Mouse (Mus musculus) frontal cortex, postnatal 36 days (tissue): ENCODE data around the gene Sel1l3.

ENCODE experiments used
- DNase-seq, 2 experiments: peaks; one replicate each; pipeline ENCODE4 v3.0.0; 2022; ENCODE audit warnings: low spot score in 2 of 2

Sel1l3 gene

GRCm38 (mm10) chr5:53174461-53174860 lies 39.3 kb downstream of the Sel1l3 start:
- DNase-seq, result no peak

- DNase-seq, result no peak
Observed at GRCm38 (mm10) chr5:53172908-53173307, 40.8 kb downstream of the Sel1l3 start.

- no peak for DNase-seq
Observed at GRCm38 (mm10) chr5:53172256-53172636, 41.5 kb downstream of the Sel1l3 start.

- no peak for DNase-seq
Observed at GRCm38 (mm10) chr5:53171611-53172255, 42.0 kb downstream of the Sel1l3 start.

DNA sequence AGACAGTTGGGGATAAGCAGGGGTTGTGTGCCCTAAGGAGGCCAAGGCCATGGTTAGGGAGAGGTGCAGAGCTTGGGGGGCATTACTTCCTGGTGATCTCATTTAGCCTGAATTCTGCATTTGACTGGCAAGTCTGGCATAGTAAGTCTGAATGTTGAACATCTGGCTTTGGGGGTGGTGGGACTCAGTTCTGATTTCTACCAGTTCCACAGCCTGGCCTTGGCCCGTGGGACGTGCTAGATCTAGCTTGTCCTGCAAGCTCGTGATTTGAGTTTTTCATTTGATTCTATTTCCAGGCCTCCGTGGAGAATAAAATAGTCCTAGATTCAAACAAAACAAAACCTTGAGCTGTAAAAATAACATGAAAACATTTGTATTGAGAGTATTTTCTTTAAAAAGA lies 46.2 kb downstream of the Sel1l3 start:
- DNase-seq, result peak in 1 of 2 experiments; percentile 75

DNA sequence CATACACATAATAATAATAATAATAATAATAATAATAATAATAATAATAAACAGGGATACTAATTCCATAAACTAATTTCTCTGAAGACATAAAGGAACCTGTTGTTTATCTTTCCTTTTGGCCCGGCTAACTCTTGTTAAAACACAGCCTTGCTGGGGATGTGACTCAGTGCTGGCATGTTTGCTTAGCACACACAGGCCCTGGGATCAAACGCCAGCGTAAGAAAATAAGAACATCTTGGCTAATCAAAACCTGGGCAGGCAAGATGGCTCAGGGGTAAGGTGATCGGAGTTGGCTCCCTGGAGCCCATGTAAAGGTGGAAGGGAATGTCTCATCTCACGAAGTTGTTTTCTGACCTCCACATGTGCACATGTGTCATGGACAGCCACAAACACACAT lies 48.1 kb downstream of the Sel1l3 start:
- DNase-seq, result no peak

DNA sequence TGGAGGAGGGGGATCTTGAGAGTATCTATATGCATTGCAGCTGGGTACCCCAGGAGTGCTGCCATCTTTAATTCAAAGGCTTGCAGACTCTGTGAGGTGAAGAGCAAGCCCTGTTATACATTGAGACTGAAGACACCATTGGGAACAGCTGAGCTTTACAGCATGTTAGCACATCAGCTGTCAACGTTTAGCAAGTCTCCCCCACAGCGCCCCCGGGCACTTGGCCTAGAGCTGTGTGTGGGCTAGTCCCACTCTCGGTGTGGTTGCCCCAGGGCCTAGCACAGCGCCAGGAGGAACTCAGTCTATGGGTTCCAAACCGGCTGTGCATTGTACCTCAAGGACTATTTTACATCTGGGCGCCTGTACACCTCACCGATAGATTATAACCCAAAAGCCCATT lies 51.3 kb downstream of the Sel1l3 start:
- peak; percentile 79 to 88 for DNase-seq

GRCm38 (mm10) chr5:53161506-53162186 lies 52.1 kb downstream of the Sel1l3 start:
- no peak for DNase-seq

GRCm38 (mm10) chr5:53160207-53160606 lies 53.5 kb downstream of the Sel1l3 start:
- no peak for DNase-seq

DNA sequence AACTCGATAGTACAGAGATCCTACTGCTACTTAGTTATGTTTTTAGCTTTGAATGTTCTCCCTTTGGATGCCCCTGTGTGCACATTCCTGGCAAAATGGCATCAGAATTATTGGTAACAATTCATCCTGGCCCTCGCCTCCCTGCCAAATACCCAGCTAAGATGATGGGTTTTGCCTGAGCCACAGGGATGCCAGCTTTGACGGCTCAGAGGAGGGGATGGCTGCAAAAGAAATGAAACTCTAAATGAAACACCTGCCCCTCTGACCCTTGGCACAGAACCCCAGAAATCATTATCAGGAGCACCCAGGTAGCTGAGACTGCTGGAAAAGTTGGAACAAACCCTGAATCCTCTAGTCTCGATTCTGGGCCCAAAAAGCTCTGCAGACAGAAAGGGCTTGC lies 54.1 kb downstream of the Sel1l3 start:
- DNase-seq, result no peak

GRCm38 (mm10) chr5:53159166-53159565 lies 54.6 kb downstream of the Sel1l3 start:
- DNase-seq, result no peak

- DNase-seq, result peak in 1 of 2 experiments; percentile 81
Observed at GRCm38 (mm10) chr5:53155985-53156679, 57.6 kb downstream of the Sel1l3 start.

GRCm38 (mm10) chr5:53154501-53154900 lies 59.2 kb downstream of the Sel1l3 start:
- peak in 1 of 2 experiments; percentile 71 for DNase-seq

- no peak for DNase-seq
Observed at GRCm38 (mm10) chr5:53154078-53154477, 59.6 kb downstream of the Sel1l3 start.

DNA sequence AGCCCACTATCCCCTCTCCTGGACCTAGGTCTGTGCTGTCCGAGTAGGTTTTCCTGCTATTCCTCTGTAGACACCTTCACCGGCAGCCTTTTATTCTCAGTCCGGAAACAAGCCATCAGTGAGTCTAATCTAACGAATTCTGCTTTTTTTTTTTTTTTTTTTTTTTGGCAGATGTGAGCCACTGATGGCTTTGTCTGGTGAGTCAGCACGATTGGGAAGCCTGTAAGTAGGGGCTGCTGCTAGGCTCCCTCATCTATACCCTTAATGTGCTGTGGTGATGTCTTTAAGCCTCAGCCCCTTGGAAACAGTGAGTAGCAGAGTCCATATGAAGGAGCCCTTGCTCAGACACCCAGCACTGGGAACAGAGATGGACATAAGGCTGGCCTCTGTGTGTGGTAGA lies 60.6 kb downstream of the Sel1l3 start:
- no peak for DNase-seq

DNA sequence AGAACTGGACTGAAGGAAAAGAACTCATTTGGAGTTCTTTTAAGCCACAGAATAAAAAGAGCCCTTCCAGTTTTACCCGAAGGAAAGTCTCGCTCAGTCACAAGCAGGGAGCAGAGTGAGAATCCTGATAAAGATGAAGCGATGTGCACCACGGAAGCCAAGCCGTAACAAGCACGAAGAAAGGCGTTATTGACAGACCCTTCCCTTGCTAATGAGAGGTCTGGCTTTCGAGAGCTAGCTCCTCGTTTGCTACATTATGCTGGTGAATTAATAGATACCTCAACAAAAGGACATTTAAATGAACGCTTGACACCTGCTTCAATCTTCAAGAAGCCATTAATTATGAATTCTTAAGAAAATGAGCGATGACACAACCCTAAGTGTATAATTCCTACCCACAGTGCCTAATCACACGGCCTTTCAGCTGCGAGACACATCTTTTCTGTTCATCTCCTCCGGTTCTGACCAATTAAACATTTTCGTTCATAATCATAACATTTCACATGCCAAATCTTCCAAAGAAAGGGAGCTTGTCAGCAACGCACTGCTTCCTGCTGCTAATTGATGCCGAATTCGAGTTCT lies 62.3 kb downstream of the Sel1l3 start:
- DNase-seq, result no peak

GRCm38 (mm10) chr5:53148960-53149685 lies 64.6 kb downstream of the Sel1l3 start:
- DNase-seq, result no peak

DNA sequence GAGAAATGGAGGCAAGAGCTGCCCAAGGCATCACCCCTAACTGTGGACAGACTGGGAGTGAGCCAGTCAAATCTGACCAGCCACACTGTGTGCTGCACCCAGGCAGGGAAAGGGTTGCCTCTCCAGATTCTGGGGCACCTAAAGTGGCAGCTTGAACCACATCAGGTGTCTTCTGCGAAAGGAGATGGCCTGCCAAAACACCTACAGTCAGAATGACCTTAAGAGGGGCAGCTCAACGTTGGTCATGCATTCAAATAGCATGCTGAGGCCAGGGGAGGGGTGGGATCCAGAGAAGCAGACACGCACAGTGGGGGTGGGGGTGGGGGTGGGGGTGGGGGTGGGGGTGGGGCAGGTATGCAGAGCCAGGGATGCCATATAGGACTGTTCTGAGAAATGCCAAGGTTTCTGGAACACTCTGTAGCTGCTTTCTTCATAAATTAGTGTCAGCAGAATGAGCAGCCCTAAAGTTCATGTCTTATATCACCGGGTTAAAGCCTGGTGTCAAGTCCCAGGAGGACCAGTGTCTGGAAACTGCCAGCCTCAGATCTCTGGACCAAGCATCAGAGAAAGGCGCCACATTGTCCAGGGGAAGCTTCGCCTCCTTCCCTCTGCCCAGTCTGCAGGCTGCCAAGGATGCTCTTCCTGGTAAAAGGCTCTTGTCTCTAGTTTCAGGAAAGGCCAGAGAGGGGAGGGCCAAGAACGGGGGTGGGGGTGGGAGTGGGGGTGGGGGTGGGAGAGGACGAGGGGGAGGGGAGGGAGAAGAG lies 65.4 kb downstream of the Sel1l3 start:
- no peak for DNase-seq

- DNase-seq, result no peak
Observed at GRCm38 (mm10) chr5:53147418-53147817, 66.3 kb downstream of the Sel1l3 start.

DNA sequence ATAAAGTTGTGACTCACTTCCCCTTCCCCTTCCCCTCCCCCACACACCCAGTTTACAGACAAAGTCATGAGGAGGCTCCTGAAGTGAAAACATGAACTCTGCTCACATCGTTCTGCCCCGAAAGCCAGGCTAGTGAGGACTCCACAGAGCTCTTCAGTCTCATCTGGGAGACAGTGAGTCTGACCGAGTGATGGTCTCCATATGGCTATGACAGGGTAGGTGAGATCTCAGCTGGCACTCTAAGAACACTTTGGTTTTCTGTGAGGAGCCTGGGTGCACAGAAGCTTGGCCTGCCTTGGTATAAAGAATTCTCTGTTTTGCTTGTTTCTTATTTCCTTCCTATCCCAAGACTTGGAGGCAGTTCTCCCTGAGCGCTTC lies 67.1 kb downstream of the Sel1l3 start:
- DNase-seq, result no peak

DNA sequence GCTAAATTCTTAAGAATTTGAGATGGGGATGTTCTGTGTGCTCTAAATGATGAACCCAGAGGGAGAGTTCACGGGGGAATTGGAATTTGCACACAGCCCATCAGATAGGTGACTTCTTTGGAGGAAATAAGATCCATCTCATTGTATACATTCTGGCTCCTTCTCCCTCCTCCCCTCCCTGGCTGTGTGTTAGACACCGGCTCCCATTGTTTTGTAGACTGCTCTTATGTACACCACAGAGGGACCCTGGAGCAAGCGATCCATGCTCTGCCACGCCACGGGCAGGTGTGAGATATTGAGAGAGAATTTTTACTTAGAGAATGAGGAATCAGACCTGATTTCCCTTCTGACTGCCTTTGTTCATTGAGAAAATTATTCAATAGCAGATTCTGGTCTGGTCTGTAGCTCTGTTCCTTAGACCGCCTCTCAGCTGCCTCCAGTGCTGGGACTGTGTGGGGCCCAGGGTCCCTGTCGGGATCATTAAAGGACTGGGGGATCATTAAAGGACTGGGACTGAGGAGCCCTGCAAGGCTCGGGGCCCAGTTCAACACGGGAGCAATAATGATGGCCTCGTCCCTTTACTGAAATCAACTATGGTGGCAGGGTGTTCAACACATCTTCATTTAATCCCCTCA lies 67.6 kb downstream of the Sel1l3 start:
- no peak for DNase-seq
